Mouse (Mus musculus): Measurements from ENCODE around the gene Srsf10.

Srsf10 gene

DNA sequence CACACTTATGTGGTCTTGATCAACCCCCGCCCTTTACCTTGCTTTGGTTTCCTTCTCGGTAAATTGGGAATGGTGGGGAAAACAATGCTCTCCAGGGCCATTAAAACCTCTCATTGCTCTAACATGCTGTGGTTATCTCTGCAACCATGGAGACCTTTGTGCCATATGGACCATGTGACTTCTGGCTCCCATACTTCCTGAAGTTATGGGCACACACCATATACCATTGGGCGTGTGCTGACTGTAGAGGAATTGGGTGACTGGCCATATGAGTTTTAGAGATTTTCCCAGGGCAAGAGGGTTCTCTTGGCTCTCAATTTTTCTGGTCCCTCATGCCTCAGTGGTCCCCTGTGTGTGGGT lies 63.7 kb downstream of the Srsf10 start:
- no peak for DNase-seq (ENCODE audit: low read depth)

Data from naive thymus-derived CD4-positive, alpha-beta T cell, adult 2 months (primary cell).